Mouse (Mus musculus) lung, postnatal 4 days (tissue): ENCODE results near the gene Gtf3c5.

Source experiments
- DNase-seq, 2 experiments: peaks; one replicate each; pipeline ENCODE4 v3.0.0; 2021

The Gtf3c5 gene

DNA sequence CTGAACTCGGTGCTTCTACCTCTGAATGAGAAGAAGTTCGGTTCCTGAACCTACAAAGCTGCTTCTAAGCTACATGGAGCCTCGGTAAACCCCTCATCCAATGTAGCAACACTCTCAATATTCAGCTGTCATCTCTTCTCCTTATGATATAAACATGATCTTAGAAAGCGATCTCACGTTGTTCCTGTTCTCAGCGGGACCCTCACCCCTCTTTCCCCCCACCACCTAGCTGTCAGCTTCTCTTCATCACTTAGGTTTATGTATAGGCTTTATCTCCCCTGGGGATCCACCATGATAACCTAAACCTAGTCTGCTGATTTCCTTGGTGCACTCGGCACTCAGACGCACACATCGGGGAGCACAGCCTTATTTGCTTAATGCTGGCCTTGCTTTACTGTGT is at the start of gene Gtf3c5:
Gene Gtf3c5 (minus strand): TSS at position 101 of the 400 bp plus-strand sequence.
- DNase-seq = no peak

GRCm38 (mm10) chr2:28633136-28633535 is 49.6 kb upstream of the Gtf3c5 start:
- DNase-seq = no peak

GRCm38 (mm10) chr2:28632626-28633025 is 49.1 kb upstream of the Gtf3c5 start:
- DNase-seq = no peak

DNA sequence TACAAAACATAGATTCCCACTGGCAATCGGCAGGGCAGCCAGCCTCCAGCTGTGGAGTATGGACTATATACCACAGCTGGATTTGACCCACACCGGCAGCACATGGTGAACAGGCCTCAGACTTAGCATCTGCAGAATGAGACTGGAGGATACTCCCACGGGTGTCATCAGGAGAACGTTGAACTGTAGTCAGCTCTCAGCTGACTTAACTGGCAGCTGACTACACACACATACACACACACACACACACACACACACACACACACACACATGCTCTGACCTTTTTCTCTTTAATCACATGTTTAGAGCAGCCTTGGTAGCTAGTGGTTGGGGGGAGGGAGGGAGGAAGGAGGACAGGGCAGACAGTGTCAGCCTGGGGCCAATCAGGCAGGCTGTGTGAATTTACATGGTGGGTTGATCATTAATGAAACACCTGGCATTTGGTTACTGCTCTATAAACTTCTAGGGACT is 46.4 kb upstream of the Gtf3c5 start:
- no peak for DNase-seq

DNA sequence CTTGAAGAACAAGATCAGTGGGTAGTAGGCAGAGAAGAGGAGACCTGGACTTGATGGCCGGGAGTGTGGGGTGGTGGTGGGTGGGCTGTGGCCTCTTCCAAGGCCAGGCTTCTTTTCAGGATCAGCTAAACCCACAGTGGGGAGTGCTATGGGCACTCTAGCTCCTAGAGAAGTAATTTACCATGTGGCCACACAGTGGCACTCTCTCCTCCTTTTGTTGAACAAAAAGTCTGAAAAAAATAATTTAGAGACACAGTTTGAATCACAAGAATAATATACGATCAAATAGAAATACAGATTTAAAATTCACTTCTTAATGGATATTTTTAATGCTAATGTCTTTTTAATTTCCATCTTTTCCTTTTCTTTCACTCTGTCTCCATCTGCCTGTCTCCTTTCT is 44.5 kb upstream of the Gtf3c5 start:
- no peak for DNase-seq

DNA sequence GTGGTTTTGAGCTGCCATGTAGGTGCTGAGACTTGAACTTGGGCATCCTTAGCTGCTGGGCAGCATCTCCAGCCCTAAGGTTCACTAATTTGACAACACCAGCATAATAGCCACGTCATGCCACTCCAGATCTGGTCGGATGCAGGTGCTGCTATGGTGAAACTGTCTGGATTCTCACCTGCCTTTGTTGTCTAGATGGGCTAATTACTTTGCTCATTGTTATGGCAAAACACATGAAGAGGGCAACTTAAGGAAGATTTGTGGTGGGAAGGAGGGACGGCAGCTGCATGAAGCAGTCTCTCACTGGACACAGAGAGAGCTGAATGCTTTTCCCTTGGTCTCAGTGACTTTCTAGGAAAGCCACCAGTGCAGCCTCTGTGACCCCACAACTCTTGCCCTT is 42.5 kb upstream of the Gtf3c5 start:
- DNase-seq = no peak

GRCm38 (mm10) chr2:28624870-28625269 is 41.3 kb upstream of the Gtf3c5 start:
- DNase-seq = no peak

DNA sequence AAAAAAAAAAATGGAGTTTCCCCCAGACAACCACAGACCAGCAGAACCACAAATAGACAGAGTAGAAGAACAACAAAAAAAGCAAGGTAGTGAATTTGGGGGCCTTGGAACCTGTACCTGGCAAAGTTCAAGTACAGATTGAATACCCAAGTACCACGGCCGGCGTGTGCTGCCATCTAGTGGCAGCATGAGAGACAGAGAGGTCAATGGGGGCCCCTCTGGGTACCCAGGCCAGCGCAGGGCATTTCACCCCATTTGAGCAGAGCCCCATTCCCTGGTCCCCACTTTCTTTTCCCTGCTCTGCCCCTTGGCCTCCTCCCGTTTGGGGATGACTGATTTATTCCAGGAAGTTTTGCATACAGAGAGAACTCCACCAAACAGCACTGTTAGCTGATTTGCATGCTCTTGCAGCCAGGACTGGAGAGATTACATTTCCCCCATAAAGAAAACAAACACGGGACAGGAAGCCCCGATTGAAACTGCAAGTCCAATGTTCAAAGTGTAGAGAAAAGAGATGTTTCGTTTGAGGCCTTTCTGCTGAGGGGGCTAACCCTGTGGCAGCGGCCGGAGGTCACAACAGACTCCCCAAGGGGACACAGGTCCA is 39.1 kb upstream of the Gtf3c5 start:
- DNase-seq = peak in 1 of 2 experiments; percentile 52

DNA sequence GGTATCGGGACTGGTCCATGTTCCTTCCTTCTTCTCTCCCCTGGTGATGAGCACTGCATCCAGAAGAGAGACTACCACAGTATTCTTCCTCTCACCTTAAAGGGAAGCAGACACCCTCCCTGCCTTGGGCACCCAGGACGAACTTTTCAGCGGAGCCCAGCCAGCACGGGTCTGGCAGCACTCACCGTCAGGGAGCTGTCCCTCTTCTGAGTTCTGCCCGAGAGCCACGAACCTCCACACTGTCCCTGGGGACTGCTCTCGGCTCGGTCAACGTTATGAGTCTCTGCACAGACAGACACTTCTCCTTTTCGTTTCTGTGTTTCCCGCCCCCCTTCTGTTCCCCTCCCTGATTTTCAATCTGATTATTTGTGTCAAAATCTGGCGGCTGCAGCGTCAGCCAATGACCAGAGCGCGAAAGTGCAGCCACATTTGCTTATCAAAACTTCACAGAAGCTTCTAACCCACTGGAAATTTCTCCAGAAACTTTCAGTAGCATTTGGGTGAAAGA is 38.2 kb upstream of the Gtf3c5 start, which contains the start of gene Gfi1b:
Gene Gfi1b (minus strand): TSS at position 319 of the 508 bp plus-strand sequence.
- peak; percentile 27 to 34 for DNase-seq

DNA sequence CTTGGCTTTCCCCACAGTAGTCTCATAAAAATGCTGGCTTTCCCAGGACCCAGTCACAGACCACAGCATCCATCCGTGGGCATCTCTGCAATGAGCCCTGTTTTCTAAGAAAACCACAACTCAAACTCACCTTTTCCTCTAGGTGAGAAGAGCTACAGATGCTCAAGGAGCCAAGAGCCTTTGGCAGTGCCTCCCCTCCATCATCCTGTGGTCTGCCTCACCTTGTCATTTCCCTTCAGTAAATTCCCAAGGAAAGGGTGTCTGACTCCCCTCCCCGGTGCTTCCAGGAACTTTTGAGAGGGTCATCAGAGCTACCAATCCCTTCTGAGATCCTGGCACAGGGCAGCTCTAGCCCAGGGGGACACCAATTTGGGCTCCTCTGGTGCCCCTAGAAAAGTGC is 37.6 kb upstream of the Gtf3c5 start:
- peak in 1 of 2 experiments; percentile 11 for DNase-seq

GRCm38 (mm10) chr2:28620522-28620921 is 37.0 kb upstream of the Gtf3c5 start:
- DNase-seq = peak in 1 of 2 experiments; percentile 11

DNA sequence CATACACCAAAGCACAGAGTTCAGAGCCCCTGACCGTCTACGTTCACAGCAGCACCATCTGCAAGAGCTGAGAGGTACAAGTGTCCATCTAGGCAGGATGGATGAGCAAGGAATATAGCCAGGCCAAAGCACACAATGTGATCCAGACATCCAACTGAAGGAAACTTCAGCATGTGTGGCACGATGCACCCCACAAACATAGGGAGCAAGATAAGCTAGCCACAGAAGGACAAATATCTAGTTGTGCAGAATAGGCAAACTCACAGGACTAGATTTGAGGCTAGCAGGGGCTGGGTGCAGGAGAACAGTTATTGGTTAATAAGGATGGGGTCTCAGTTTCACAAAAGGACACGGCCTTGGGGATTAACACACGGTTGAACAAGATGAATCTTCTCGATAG is 35.8 kb upstream of the Gtf3c5 start:
- no peak for DNase-seq

DNA sequence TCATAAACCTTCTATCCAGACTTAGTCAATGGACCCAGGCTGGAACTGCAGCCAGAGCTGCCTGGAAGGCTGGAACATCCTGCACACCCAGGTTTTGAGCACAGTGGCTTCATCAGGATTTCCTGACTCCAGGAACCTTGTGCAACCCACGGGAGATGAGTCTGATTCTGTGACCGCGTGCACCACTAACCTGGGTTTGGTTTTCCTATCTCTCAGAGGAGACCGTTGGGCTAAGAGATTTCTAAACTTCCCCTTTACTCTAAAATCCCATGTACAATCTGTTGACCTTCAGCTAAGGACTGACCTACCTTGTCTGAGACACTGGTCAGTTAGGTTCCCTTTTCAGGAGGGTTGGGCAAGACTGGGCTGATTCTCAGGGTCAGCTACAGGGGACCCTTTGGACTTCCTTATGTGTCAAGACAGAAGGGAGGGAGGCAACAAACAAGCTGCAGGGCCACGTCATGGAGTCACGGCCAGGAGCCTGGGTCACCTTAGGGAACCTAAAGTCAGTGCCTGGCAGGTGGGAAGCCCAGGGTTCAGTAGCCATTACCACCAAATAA is 35.3 kb upstream of the Gtf3c5 start:
- no peak for DNase-seq

- DNase-seq = no peak
These were observed 34.2 kb upstream of the Gtf3c5 start for GRCm38 (mm10) chr2:28617498-28618486.

- DNase-seq = no peak
These were observed 33.3 kb upstream of the Gtf3c5 start for GRCm38 (mm10) chr2:28616874-28617273.

DNA sequence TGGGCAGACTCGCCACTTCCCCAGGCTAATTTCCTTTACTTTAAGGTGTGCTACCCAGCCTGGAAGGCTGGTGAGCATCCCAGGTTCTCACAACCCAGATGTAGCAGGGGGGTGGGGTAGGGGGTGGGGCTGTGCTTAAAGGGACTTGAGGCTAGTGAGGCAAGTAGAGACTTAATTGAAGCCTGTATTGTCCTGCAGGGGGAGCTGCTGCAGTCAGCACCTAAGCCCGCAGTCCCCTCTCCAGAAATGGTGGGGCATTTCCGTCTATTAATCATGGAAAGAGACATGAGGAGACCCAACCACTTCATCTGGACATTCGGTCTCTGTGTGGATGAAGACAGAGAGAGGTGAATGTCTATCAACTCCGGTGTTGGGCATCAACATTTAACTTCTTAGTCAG is 32.8 kb upstream of the Gtf3c5 start:
- peak in 1 of 2 experiments; percentile 31 for DNase-seq

DNA sequence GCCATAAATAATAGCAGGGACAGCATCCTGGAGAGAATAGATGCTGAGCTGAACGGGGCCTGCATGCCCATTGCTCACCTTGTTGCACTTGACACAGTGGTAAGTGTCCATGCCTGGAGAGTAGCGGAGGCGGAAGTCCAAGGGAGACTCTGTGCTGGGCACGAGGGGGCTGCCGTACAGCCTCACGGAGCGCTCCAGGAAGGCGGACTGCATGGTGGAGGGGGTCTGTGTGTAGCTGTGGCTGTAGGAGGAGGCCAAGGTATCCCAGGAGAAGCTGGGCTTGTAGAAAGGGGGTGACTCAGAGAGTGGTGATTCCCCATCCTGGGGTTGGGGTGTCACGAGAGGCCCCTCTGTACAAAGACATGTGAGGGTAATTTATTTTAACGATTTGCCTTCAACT is 30.0 kb upstream of the Gtf3c5 start:
- no peak for DNase-seq

DNA sequence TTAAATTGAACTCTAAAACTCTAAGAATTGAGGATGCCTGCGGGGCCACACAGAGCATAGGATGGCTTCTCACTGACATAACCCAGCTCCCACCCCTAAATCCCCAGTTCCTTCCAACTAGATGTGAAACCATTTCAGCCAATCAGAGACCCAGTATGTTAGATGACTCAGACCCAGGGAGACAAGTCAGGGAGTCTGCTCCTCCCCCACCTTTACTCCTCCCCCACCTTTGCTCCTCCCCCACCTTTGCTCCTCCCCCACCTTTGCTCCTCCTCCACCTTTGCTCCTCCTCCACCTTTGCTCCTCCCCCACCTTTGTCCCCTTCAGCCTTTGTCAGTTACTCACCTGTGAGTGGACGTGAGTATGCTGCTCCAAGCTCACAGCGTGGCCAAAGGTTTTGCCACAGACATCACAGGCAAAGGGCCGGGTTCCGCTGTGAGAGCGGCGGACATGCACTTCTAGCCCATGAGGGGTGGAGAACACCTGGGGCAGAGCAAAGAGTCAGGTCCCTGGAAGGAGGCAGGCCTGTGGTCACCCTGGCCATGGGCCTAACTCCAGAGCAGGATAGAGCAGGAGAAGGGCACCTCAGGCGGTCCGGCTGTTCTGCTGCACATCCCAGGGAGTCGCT is 29.0 kb upstream of the Gtf3c5 start:
- DNase-seq = no peak

DNA sequence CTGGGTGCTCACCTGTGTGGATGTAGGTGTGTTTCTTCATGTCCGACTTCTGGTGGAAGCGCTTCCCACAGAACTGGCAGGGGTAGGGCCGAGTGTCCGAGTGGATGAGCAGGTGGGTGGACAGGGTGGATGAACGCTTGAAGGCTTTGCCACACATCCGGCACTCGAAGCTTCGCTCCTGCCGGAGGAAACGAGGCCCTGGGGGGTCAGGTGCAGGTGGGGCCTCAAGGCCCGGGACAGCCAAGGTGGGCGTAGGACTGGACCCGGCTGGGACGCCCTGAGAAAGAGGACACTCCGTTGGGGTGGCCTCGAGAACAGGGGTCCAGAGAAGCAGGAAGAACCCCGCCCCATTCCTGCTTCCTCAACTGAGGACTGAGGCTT is 27.8 kb upstream of the Gtf3c5 start:
- DNase-seq = no peak

DNA sequence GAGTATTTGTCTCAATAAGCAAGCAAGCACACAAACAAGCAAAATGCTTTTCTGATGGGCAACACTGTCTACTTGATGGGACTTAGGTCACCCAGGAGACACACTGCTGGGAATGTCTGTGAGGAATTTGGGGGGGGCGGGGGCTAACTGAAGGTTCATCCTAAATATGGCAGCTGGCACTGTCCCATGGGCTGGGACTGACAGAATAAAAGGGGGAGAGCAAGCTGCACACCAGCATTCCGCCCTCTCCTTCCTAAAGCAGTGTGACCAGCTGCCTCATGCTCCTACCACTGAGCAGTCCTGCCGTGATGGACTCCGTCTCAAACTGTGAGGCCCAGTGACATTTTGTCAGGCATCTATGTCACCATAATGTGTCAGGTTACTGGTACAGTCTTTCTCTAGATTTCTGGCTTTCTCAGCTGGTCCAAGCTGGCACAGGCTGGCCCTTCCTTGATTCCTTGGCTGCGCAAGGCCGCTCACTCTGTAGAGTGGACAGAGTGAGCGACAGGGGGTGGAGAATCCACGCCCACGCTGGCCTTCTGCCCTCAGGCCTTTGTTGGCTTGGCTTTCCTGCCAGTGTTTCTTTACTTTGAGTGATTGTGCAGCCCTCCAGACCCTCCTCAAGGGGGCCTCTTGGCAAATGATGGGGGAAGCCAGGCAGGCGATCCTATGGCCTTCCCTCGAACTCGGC is 27.3 kb upstream of the Gtf3c5 start:
- peak in 1 of 2 experiments; percentile 36 for DNase-seq

DNA sequence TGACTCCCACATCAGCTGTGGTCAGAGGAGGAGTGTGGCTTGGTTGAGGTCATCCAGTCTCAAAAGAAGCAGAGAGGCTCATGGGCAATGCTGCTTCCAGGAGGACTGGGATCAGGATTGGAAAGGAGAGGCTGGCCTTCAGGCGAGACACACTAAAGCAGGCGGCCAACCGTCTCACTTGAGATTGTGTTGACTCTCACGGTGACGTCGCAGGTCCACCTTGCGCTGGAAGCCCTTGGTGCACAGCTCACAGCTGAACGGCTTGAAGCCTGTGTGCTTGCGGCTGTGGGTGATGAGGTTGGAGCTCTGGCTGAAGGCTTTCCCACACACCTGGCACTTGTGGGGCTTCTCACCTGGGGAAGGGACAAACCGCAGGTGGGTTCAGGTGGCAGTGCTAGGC is 26.3 kb upstream of the Gtf3c5 start:
- no peak for DNase-seq
